Mouse (Mus musculus): Measurements from ENCODE around the gene Hmgb3.

GRCm38 (mm10) chrX:71525593-71526299 lies 30.0 kb upstream of the Hmgb3 start:
- no peak for TF ChIP-seq CTCF (IDR thresholded peaks at IDR 0.05; ENCODE audit: borderline replicate concordance, extremely low read depth, insufficient read depth, insufficient read length)
- TF ChIP-seq POLR2A (IDR thresholded peaks at IDR 0.05; ENCODE audit: borderline replicate concordance, extremely low read depth, insufficient read depth, insufficient read length, poor library complexity, severe bottlenecking) = no peak

Measured in brain, embryonic 14.5 days (tissue).